Mouse (Mus musculus) telencephalon, adult 2 months (tissue): Measurements from ENCODE around the gene Irf1.
A peak's percentile ranks its signal among the peaks of the same experiment; 100 is the strongest.

ENCODE experiments used
- DNase-seq: peaks from one replicate; pipeline ENCODE4 v3.0.0-alpha.2; 2011; ENCODE audit warnings: low read depth, low spot score

Irf1 gene

GRCm38 (mm10) chr11:53783288-53783687, 13.5 kb downstream of the Irf1 start:
- DNase-seq: no peak

GRCm38 (mm10) chr11:53785311-53785936, 15.6 kb downstream of the Irf1 start:
- no peak for DNase-seq

- DNase-seq: no peak
Measured at GRCm38 (mm10) chr11:53786058-53787031, 16.5 kb downstream of the Irf1 start.

GRCm38 (mm10) chr11:53788196-53788595, 18.4 kb downstream of the Irf1 start:
- no peak for DNase-seq

GRCm38 (mm10) chr11:53789277-53789676, 19.5 kb downstream of the Irf1 start:
- no peak for DNase-seq

GRCm38 (mm10) chr11:53792986-53793385, 23.2 kb downstream of the Irf1 start:
- DNase-seq: peak; percentile 57

- no peak for DNase-seq
Measured at GRCm38 (mm10) chr11:53794015-53794414, 24.2 kb downstream of the Irf1 start.

GRCm38 (mm10) chr11:53794671-53795557, 25.1 kb downstream of the Irf1 start:
- no peak for DNase-seq

- no peak for DNase-seq
Measured at GRCm38 (mm10) chr11:53795813-53796212, 26.0 kb downstream of the Irf1 start.

- DNase-seq: no peak
Measured at GRCm38 (mm10) chr11:53796409-53797151, 26.8 kb downstream of the Irf1 start.

- no peak for DNase-seq
Measured at GRCm38 (mm10) chr11:53797386-53797920, 27.6 kb downstream of the Irf1 start.

- no peak for DNase-seq
Measured at GRCm38 (mm10) chr11:53798041-53798711, 28.4 kb downstream of the Irf1 start.

- no peak for DNase-seq
Measured at GRCm38 (mm10) chr11:53800036-53800435, 30.2 kb downstream of the Irf1 start.

GRCm38 (mm10) chr11:53800975-53801374, 31.2 kb downstream of the Irf1 start:
- no peak for DNase-seq

- no peak for DNase-seq
Measured at GRCm38 (mm10) chr11:53803093-53803492, 33.3 kb downstream of the Irf1 start.

- no peak for DNase-seq
Measured at GRCm38 (mm10) chr11:53803494-53803893, 33.7 kb downstream of the Irf1 start.

- no peak for DNase-seq
Measured at GRCm38 (mm10) chr11:53804569-53805344, 34.9 kb downstream of the Irf1 start.

GRCm38 (mm10) chr11:53805786-53806185, 36.0 kb downstream of the Irf1 start:
- no peak for DNase-seq

GRCm38 (mm10) chr11:53809354-53809753, 39.5 kb downstream of the Irf1 start:
- DNase-seq: no peak
